Mouse (Mus musculus): ENCODE results near the gene Gfap. TPM values are rescaled to one million over a fixed set of nuclear protein-coding genes. Genes with fewer than 3 reads are reported as not detected.

The Gfap gene
- total RNA-seq, 1 experiment = 0.36 TPM

DNA sequence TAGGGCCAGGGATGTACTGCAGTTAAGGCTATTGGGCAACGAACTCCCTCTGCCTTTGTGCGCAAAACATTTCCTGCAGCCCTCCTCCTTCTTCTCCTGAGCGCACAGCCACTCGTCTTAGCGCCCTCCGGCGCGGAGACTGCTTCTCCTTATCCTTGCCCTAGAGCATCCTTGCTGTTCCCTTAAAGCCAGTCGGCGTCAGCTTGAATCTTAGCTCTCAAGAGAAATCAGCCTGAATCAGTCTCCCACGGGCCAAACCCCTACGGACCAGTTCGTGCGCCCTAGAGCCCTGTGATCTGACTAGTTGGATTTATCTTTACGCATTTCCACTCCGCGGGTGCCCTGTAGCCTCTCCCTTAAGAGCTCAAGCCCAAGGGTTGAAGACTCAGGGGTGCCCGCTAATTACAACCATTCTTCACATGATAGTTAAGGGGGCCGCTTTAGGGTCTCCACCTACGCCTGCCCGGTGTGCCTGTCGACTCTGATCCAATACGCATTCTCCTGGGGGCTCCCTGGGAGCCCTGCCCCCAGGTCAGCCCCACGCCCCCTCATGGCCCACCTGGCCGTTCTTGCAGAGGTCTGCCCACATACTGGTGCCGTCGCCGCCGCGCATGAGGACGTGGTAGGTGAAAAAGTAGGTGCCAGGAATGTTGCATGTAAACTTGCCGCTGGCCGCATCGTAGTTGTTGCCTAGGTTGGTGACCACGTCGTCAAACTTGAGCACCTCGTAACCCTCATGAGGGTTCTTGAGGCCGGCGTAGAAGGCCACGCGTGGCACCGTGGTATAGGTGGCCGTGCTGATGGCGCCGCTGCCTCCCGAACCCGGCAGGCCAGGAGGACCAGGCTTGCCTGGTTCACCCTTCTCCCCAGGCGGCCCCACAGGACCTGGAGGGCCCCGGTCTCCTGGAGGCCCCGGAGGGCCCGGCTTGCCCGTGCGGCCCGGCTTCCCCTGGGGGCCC lies 44.9 kb upstream of the Gfap start:
- H3K9me3 ChIP-seq (ENCODE audit: control insufficient read depth, insufficient read depth, low read depth, low read length) = no peaks in the 10 kb centered on the region
- peaks cover 0 to 5% of the 10 kb centered on the region in 2 experiments; a peak in 1 of 4 replicates for H3K4me1 ChIP-seq (ENCODE audit: control insufficient read depth in 2 of 2, insufficient read depth in 2 of 2, low read length in 2 of 2, poor library complexity in 1 of 2)
- H3K9ac ChIP-seq (ENCODE audit: insufficient read depth, low read depth, low read length, poor library complexity, severe bottlenecking) = peak overlapping the region; percentile 69
- in situ Hi-C loops (cut with MboI; ENCODE audit: low sequenced_read_pairs in 2 of 2, unreplicated experiment in 2 of 2) = no loop called here
- peak overlapping the region; percentile 63 to 75; a peak in 3 of 4 replicates for H3K4me3 ChIP-seq (ENCODE audit: insufficient read depth in 1 of 2, low read depth in 1 of 2, low read length in 2 of 2, poor library complexity in 1 of 2, severe bottlenecking in 1 of 2)
- DNase-seq (ENCODE audit: low read depth, low spot score) = no peak
- TF ChIP-seq ZNF384 (IDR thresholded peaks at IDR 0.05; ENCODE audit: low read depth, low read length) (no peak), CHD2 (IDR thresholded peaks at IDR 0.05; ENCODE audit: low read depth, low read length) (no peak), MAFK (IDR thresholded peaks at IDR 0.05; ENCODE audit: insufficient read depth, low read depth, low read length) (no peak), HCFC1 (IDR thresholded peaks at IDR 0.05; ENCODE audit: borderline replicate concordance, insufficient read depth, low read length) (no peak), ZC3H11A (IDR thresholded peaks at IDR 0.05; ENCODE audit: borderline replicate concordance, low read depth, low read length) (no peak)
- H3K36me3 ChIP-seq (ENCODE audit: control insufficient read depth, insufficient read depth, low read length, poor library complexity, severe bottlenecking) = no peaks in the 10 kb centered on the region
- H3K27ac ChIP-seq (ENCODE audit: insufficient read depth, low read depth, low read length, poor library complexity, severe bottlenecking) = no peak overlapping the region

DNA sequence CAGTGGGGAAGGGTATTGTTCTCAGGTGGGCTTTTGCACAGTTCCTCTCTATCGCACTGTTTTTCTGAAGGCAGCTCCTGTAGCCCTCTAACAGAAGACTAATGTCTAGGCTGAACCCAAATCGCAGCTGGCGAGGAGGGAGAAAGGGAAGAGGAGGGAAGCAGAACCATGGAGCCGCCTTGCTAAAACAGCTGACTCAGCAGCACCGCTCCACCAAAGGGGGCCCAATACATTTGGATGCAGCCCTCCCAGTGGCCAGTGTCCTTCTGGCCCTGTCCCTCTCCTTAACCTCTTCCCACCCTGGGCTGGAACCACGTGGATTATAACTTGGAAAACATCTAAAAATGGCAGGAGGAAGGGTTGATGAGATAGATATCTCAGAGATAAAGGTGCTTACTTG lies 40.5 kb upstream of the Gfap start:
- Histone ChIP-seq H3K36me3 (ENCODE audit: control insufficient read depth, insufficient read depth, low read length, poor library complexity, severe bottlenecking) (peaks cover 3% of the 10 kb centered on the region; the same call in 1 of the 2 replicates), H3K4me1 (ENCODE audit: control insufficient read depth in 2 of 2, insufficient read depth in 2 of 2, low read length in 2 of 2, poor library complexity in 1 of 2) (peaks cover 0 to 4% of the 10 kb centered on the region in 2 experiments; a peak in 2 of 4 replicates), H3K9me3 (ENCODE audit: control insufficient read depth, insufficient read depth, low read depth, low read length) (no peaks in the 10 kb centered on the region), H3K9ac (ENCODE audit: insufficient read depth, low read depth, low read length, poor library complexity, severe bottlenecking) (no peak overlapping the region), H3K4me3 (ENCODE audit: insufficient read depth in 1 of 2, low read depth in 1 of 2, low read length in 2 of 2, poor library complexity in 1 of 2, severe bottlenecking in 1 of 2) (no peak overlapping the region), H3K27ac (ENCODE audit: insufficient read depth, low read depth, low read length, poor library complexity, severe bottlenecking) (no peak overlapping the region)
- in situ Hi-C loops (cut with MboI; ENCODE audit: low sequenced_read_pairs in 2 of 2, unreplicated experiment in 2 of 2) = no loop called here
- TF ChIP-seq MAFK (IDR thresholded peaks at IDR 0.05; ENCODE audit: insufficient read depth, low read depth, low read length) (peak; percentile 93), ZNF384 (IDR thresholded peaks at IDR 0.05; ENCODE audit: low read depth, low read length) (no peak)
- DNase-seq (ENCODE audit: low read depth, low spot score) = no peak

DNA sequence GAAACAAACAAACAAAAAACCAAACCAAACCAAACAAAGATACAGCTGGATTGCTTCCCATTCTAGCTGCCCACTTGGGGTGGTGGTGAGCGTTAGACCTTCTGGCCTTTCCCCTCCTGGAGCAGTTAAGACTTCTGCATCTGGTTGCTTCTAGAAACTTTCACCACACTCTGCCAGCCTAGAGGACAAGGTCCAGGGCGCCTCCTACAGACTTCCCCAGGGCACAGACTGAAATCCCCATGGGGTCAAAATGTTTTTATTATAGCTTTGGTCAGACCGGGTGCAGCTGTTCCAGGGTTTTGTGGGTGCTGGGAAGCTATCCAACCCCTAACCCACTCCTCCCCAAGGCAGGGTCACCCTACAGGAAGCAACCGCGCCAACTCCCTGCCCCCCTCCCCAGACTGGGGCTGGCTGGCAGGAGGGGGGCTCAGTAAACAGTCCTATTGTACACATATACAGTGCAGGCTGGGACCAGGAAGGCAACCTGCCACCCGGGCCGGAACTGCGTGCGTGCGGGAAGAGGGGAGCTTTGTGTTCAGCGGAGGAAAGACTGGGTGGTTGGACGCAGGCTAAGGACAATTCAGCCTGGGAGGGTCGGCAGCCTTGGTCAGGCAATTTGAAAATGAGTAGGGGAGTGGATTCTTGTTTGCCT lies 38.4 kb upstream of the Gfap start:
- DNase-seq (ENCODE audit: low read depth, low spot score) = no peak
- no peak overlapping the region for H3K4me3 ChIP-seq (ENCODE audit: insufficient read depth in 1 of 2, low read depth in 1 of 2, low read length in 2 of 2, poor library complexity in 1 of 2, severe bottlenecking in 1 of 2)
- in situ Hi-C loops (cut with MboI; ENCODE audit: low sequenced_read_pairs in 2 of 2, unreplicated experiment in 2 of 2) = no loop called here
- TF ChIP-seq ZNF384 (IDR thresholded peaks at IDR 0.05; ENCODE audit: low read depth, low read length) (no peak), HCFC1 (IDR thresholded peaks at IDR 0.05; ENCODE audit: borderline replicate concordance, insufficient read depth, low read length) (no peak), CHD2 (IDR thresholded peaks at IDR 0.05; ENCODE audit: low read depth, low read length) (no peak), MAFK (IDR thresholded peaks at IDR 0.05; ENCODE audit: insufficient read depth, low read depth, low read length) (no peak), ZC3H11A (IDR thresholded peaks at IDR 0.05; ENCODE audit: borderline replicate concordance, low read depth, low read length) (no peak)
- no peak overlapping the region for H3K27ac ChIP-seq (ENCODE audit: insufficient read depth, low read depth, low read length, poor library complexity, severe bottlenecking)
- peaks cover 3% of the 10 kb centered on the region; the same call in 1 of the 2 replicates for H3K36me3 ChIP-seq (ENCODE audit: control insufficient read depth, insufficient read depth, low read length, poor library complexity, severe bottlenecking)
- no peak overlapping the region for H3K9ac ChIP-seq (ENCODE audit: insufficient read depth, low read depth, low read length, poor library complexity, severe bottlenecking)
- H3K9me3 ChIP-seq (ENCODE audit: control insufficient read depth, insufficient read depth, low read depth, low read length) = no peaks in the 10 kb centered on the region
- peaks cover 0 to 2% of the 10 kb centered on the region in 2 experiments; a peak in 2 of 4 replicates for H3K4me1 ChIP-seq (ENCODE audit: control insufficient read depth in 2 of 2, insufficient read depth in 2 of 2, low read length in 2 of 2, poor library complexity in 1 of 2)

DNA sequence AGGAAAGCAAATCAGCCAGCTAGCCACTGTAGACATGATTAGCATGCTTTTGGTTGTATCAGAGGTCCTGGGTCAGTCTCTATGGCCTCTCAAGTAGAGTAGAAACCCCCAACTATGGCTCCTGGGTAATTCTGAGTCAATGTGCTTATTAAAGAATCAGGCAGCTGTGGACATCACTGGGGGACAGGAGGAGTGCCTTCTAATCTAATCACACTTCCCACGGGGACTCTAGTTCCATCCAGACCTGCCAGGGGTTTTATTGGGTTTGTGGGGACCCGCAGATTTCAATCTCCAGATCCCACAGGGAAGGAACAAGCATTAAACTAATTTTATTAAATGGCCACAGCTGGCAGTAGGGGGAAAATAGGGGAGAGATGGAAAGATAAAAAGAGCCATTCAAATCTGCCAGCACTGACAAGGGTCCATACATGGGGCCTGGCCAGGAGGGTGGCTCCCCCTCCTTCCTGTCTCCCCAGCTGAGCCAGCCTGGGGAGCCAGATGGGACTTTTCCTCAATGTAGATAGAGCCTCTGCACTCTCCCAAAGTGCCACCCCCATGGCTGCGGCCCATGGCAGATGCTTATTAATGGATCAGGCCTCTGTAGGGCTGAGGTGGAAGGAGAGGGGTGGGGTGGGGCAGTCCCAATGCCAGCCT lies 36.9 kb upstream of the Gfap start:
- Histone ChIP-seq H3K27ac (ENCODE audit: insufficient read depth, low read depth, low read length, poor library complexity, severe bottlenecking) (no peak overlapping the region), H3K9ac (ENCODE audit: insufficient read depth, low read depth, low read length, poor library complexity, severe bottlenecking) (no peak overlapping the region), H3K4me1 (ENCODE audit: control insufficient read depth in 2 of 2, insufficient read depth in 2 of 2, low read length in 2 of 2, poor library complexity in 1 of 2) (peaks cover 0 to 2% of the 10 kb centered on the region in 2 experiments; a peak in 2 of 4 replicates), H3K9me3 (ENCODE audit: control insufficient read depth, insufficient read depth, low read depth, low read length) (no peaks in the 10 kb centered on the region), H3K36me3 (ENCODE audit: control insufficient read depth, insufficient read depth, low read length, poor library complexity, severe bottlenecking) (peaks cover 3% of the 10 kb centered on the region; the same call in 1 of the 2 replicates), H3K4me3 (ENCODE audit: insufficient read depth in 1 of 2, low read depth in 1 of 2, low read length in 2 of 2, poor library complexity in 1 of 2, severe bottlenecking in 1 of 2) (no peak overlapping the region)
- in situ Hi-C loops (cut with MboI; ENCODE audit: low sequenced_read_pairs in 2 of 2, unreplicated experiment in 2 of 2) = no loop called here
- TF ChIP-seq HCFC1 (IDR thresholded peaks at IDR 0.05; ENCODE audit: borderline replicate concordance, insufficient read depth, low read length) (no peak), CHD2 (IDR thresholded peaks at IDR 0.05; ENCODE audit: low read depth, low read length) (no peak), ZNF384 (IDR thresholded peaks at IDR 0.05; ENCODE audit: low read depth, low read length) (no peak), MAFK (IDR thresholded peaks at IDR 0.05; ENCODE audit: insufficient read depth, low read depth, low read length) (no peak), ZC3H11A (IDR thresholded peaks at IDR 0.05; ENCODE audit: borderline replicate concordance, low read depth, low read length) (no peak)
- DNase-seq (ENCODE audit: low read depth, low spot score) = no peak

Measured in ES-E14 (cell line).